Mouse (Mus musculus) MEL (cell line): ENCODE results near the gene Krt7.

Experiments
- CHD1 ChIP-seq: IDR thresholded peaks from 2 replicates; pipeline ENCODE4 v1.6.1; 2012; ENCODE audit warnings: low read depth, mild to moderate bottlenecking, inconsistent platforms, low read length, improper control_type of control experiment
- CHD2 ChIP-seq: IDR thresholded peaks from 2 replicates; pipeline ENCODE4 v1.6.1; 2011; ENCODE audit warnings: low read length, improper control_type of control experiment
- CTCF ChIP-seq, 3 experiments: IDR thresholded peaks in 2 of 3; conservative IDR thresholded peaks in 1 of 3; 2 replicates each; pipeline ENCODE4 v1.5.1; 2011 to 2012; ENCODE audit warnings: low read length in 3 of 3, low read depth in 2 of 3, mild to moderate bottlenecking in 2 of 3, improper control_type of control experiment in 1 of 3, inconsistent platforms in 1 of 3, mixed read lengths in 1 of 3, moderate library complexity in 1 of 3; ENCODE audit not compliant: control insufficient read depth in 1 of 3, insufficient read depth in 1 of 3, poor library complexity in 1 of 3, severe bottlenecking in 1 of 3
- E2F4 ChIP-seq: IDR thresholded peaks from 2 replicates; pipeline ENCODE4 v1.6.1; 2011; ENCODE audit warnings: low read depth, low read length, improper control_type of control experiment, borderline replicate concordance
- ELF1 ChIP-seq: IDR thresholded peaks from 2 replicates; pipeline ENCODE4 v1.6.1; 2014; ENCODE audit warnings: low read depth, mild to moderate bottlenecking, inconsistent platforms, low read length, improper control_type of control experiment, moderate library complexity
- ETS1 ChIP-seq: IDR thresholded peaks from 2 replicates; pipeline ENCODE4 v1.6.1; 2012; ENCODE audit warnings: low read depth, mild to moderate bottlenecking, inconsistent platforms, low read length, improper control_type of control experiment, moderate library complexity
- GATA1 ChIP-seq: IDR thresholded peaks from 2 replicates; pipeline ENCODE4 v1.6.1; 2011; ENCODE audit warnings: low read depth, low read length, improper control_type of control experiment
- MAX ChIP-seq: IDR thresholded peaks from 2 replicates; pipeline ENCODE4 v1.6.1; 2011; ENCODE audit warnings: low read length, improper control_type of control experiment
- POLR2A ChIP-seq, 2 experiments: IDR thresholded peaks; 2 replicates each; pipeline ENCODE4 v1.6.1; 2011 to 2012; ENCODE audit warnings: low read length in 2 of 2, mild to moderate bottlenecking in 2 of 2, control low read depth in 1 of 2, improper control_type of control experiment in 1 of 2, low read depth in 1 of 2, moderate library complexity in 1 of 2; ENCODE audit not compliant: control insufficient read depth in 1 of 2, insufficient read depth in 1 of 2, poor library complexity in 1 of 2
- ZC3H11A ChIP-seq: IDR thresholded peaks from 2 replicates; pipeline ENCODE4 v1.6.1; 2012; ENCODE audit warnings: low read depth, mild to moderate bottlenecking, inconsistent platforms, low read length, improper control_type of control experiment
- ZNF384 ChIP-seq: IDR thresholded peaks from 2 replicates; pipeline ENCODE4 v1.6.1; 2012; ENCODE audit warnings: low read depth, mild to moderate bottlenecking, inconsistent platforms, low read length, improper control_type of control experiment

GRCm38 (mm10) chr15:101418950-101419349 is 8.1 kb downstream of the Krt7 start:
- TF ChIP-seq GATA1 (no peak), ELF1 (no peak), ETS1 (no peak), CHD1 (no peak), CHD2 (no peak), CTCF (IDR thresholded peaks at IDR 0.05 in 2 of 3, conservative IDR thresholded peaks at IDR 0.05 in 1 of 3; ENCODE audit: control insufficient read depth in 1 of 3, insufficient read depth in 1 of 3, low read depth in 2 of 3, low read length in 3 of 3, poor library complexity in 1 of 3, severe bottlenecking in 1 of 3) (no peak), E2F4 (no peak), ZNF384 (no peak), MAX (no peak), POLR2A (IDR thresholded peaks at IDR 0.05; ENCODE audit: control insufficient read depth in 1 of 2, insufficient read depth in 1 of 2, low read depth in 1 of 2, low read length in 2 of 2, poor library complexity in 1 of 2) (no peak), ZC3H11A (no peak)
